Mouse (Mus musculus): ENCODE results near the gene Med26. TPM values are rescaled to one million over a fixed set of nuclear protein-coding genes. Genes with fewer than 3 reads are reported as not detected.

Gene Med26
- 46.0 and 63.2 TPM in 2 replicates for polyA plus RNA-seq (2012; ENCODE audit: low replicate concordance)

GRCm38 (mm10) chr8:72547802-72548643, at the start of gene Med26:
Gene Med26, minus strand, starts transcription at chr8:72548270.

GRCm38 (mm10) chr8:72571611-72572473, 23.8 kb upstream of the Med26 start, which contains the start of gene Tmem38a:
Gene Tmem38a, plus strand, starts transcription at chr8:72572055.

GRCm38 (mm10) chr8:72570633-72571610, 22.9 kb upstream of the Med26 start, which contains the start of gene Smim7:
Gene Smim7, minus strand, starts transcription at chr8:72571088.

GRCm38 (mm10) chr8:72491680-72492621, 56.1 kb downstream of the Med26 start, which contains the start of gene Slc35e1:
Gene Slc35e1, minus strand, starts transcription at chr8:72492614.

GRCm38 (mm10) chr8:72474826-72475546, 73.1 kb downstream of the Med26 start, which contains the start of gene Cherp:
Gene Cherp, minus strand, starts transcription at chr8:72475226.

Other genes starting within 250 kb of the Med26 start
- gene Gm10282, start 243.0 kb downstream of the Med26 start, polyA plus RNA-seq (2012; ENCODE audit: low replicate concordance), result 10.7 and 26.0 TPM in 2 replicates
- 116 and 306 TPM in 2 replicates for gene Klf2, start 229.2 kb downstream of the Med26 start, polyA plus RNA-seq (2012; ENCODE audit: low replicate concordance)
- gene Eps15l1, start 126.8 kb downstream of the Med26 start, polyA plus RNA-seq (2012; ENCODE audit: low replicate concordance), result 8.6 and 16.4 TPM in 2 replicates
- not detected in 2 replicates for gene Calr3, start 104.4 kb downstream of the Med26 start, polyA plus RNA-seq (2012; ENCODE audit: low replicate concordance)
- 1.0 and 3.1 TPM in 2 replicates for gene 1700030K09Rik, start 104.4 kb downstream of the Med26 start, polyA plus RNA-seq (2012; ENCODE audit: low replicate concordance)
- 282 and 303 TPM in 2 replicates for gene Cherp, start 73.0 kb downstream of the Med26 start, polyA plus RNA-seq (2012; ENCODE audit: low replicate concordance)
- 9.3 and 19.8 TPM in 2 replicates for gene Slc35e1, start 55.7 kb downstream of the Med26 start, polyA plus RNA-seq (2012; ENCODE audit: low replicate concordance)
- 17.2 and 34.2 TPM in 2 replicates for gene Smim7, start 22.8 kb upstream of the Med26 start, polyA plus RNA-seq (2012; ENCODE audit: low replicate concordance)
- 1.1 TPM in 1 of 2 replicates, not detected in the other for gene Tmem38a, start 23.8 kb upstream of the Med26 start, polyA plus RNA-seq (2012; ENCODE audit: low replicate concordance)
- 0.07 and 0.18 TPM in 2 replicates for gene Nwd1, start 98.4 kb upstream of the Med26 start, polyA plus RNA-seq (2012; ENCODE audit: low replicate concordance)
- 20.5 and 33.0 TPM in 2 replicates for gene Sin3b, start 175.0 kb upstream of the Med26 start, polyA plus RNA-seq (2012; ENCODE audit: low replicate concordance)
- gene F2rl3, start 213.6 kb upstream of the Med26 start, polyA plus RNA-seq (2012; ENCODE audit: low replicate concordance), result 0.62 and 4.1 TPM in 2 replicates